Mouse (Mus musculus): Measurements from ENCODE around the gene Teddm1a. TPM values are rescaled to one million over a fixed set of nuclear protein-coding genes. Genes with fewer than 3 reads are reported as not detected.

Teddm1a gene
- polyA plus RNA-seq, 1 experiment from 2014 or later, result not detected

DNA sequence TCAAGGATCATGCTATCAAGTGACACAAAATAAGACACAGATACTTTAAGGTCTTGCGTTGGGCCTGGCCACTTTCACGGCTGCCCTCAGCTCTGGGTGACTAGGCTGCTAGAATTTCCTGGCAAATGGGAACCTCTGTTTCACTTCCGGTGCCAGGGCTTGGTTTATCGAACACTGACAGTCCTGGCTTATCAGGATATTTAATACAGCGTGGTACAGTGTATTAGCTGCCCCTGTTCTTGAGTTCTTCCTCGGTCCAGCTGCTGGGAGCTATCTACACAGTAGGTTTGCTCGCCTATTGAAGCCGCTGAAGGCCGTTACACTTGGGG, 18.4 kb downstream of the Teddm1a start:
- 90% methylated on average over 9 of the region's 9 CpGs for WGBS
- no peak for ATAC-seq (replicated peaks; ENCODE audit: low FRiP score, low TSS enrichment, low read depth)

GRCm38 (mm10) chr1:153910423-153910822, 18.9 kb downstream of the Teddm1a start:
- H3K4me1 ChIP-seq (replicated peaks; ENCODE audit: control insufficient read depth, insufficient read depth, low read length), result no peaks in the 10 kb centered on the region
- no peak overlapping the region for H3K9ac ChIP-seq (ENCODE audit: low read length)
- 81% methylated on average over 5 of the region's 5 CpGs for WGBS
- H3K27ac ChIP-seq (ENCODE audit: low read depth), result no peak overlapping the region
- H3K9me3 ChIP-seq (ENCODE audit: control insufficient read depth, low read length), result no peaks in the 10 kb centered on the region
- H3K36me3 ChIP-seq (ENCODE audit: control insufficient read depth, insufficient read depth, low read length), result peaks cover 48% of the 10 kb centered on the region
- no peak overlapping the region for H3K4me3 ChIP-seq (ENCODE audit: low read depth, low read length)
- ATAC-seq (replicated peaks; ENCODE audit: low FRiP score, low TSS enrichment, low read depth) (no peak), DNase-seq (ENCODE audit: low spot score) (no peak)
- no peak overlapping the region for H3K4me2 ChIP-seq (ENCODE audit: low read length)
- H3K27me3 ChIP-seq (replicated peaks; ENCODE audit: control insufficient read depth, insufficient read depth, low read length), result no peaks in the 10 kb centered on the region

More for the DNA sequence above, 18.4 kb downstream of the Teddm1a start:
- no peaks in the 10 kb centered on the region for H3K27me3 ChIP-seq (replicated peaks; ENCODE audit: control insufficient read depth, insufficient read depth, low read length)
- no peak overlapping the region for H3K4me3 ChIP-seq (ENCODE audit: low read depth, low read length)
- H3K36me3 ChIP-seq (ENCODE audit: control insufficient read depth, insufficient read depth, low read length), result peaks cover 53% of the 10 kb centered on the region
- no peak for DNase-seq (ENCODE audit: low spot score)
- H3K9me3 ChIP-seq (ENCODE audit: control insufficient read depth, low read length), result no peaks in the 10 kb centered on the region
- H3K27ac ChIP-seq (ENCODE audit: low read depth), result no peak overlapping the region
- H3K4me2 ChIP-seq (ENCODE audit: low read length), result no peak overlapping the region
- no peak overlapping the region for H3K9ac ChIP-seq (ENCODE audit: low read length)
- no peaks in the 10 kb centered on the region for H3K4me1 ChIP-seq (replicated peaks; ENCODE audit: control insufficient read depth, insufficient read depth, low read length)

- Histone ChIP-seq H3K4me1 (replicated peaks; ENCODE audit: control insufficient read depth, insufficient read depth, low read length) (no peaks in the 10 kb centered on the region), H3K36me3 (ENCODE audit: control insufficient read depth, insufficient read depth, low read length) (peaks cover 39% of the 10 kb centered on the region), H3K9me3 (ENCODE audit: control insufficient read depth, low read length) (no peaks in the 10 kb centered on the region), H3K27me3 (replicated peaks; ENCODE audit: control insufficient read depth, insufficient read depth, low read length) (no peaks in the 10 kb centered on the region), H3K9ac (ENCODE audit: low read length) (no peak overlapping the region), H3K4me2 (ENCODE audit: low read length) (no peak overlapping the region), H3K4me3 (ENCODE audit: low read depth, low read length) (no peak overlapping the region), H3K27ac (ENCODE audit: low read depth) (no peak overlapping the region)
- no peak for ATAC-seq (replicated peaks; ENCODE audit: low FRiP score, low TSS enrichment, low read depth)
- no peak for DNase-seq (ENCODE audit: low spot score)
- WGBS, result 79% methylated on average over 6 of the region's 6 CpGs
These were observed 19.8 kb downstream of the Teddm1a start for GRCm38 (mm10) chr1:153911276-153911795.

DNA sequence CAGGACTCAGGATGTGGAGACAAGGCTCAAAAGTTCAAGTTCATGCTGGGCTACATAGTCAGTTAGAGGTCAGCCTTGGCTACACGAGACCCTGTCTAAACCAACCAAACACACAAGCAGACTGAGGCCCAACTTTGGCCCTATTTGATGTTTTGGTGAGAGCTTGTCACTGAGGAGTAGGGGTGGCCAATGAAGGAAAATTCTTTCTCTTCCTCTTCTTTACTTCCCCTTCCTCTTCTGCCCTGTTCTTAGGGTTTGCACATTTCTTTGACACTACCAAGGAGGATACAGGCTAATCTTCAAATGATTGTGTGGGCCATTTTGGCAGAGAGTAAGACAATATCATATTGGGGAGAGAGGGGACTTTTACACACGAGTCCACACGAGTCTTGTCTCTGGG, 22.3 kb downstream of the Teddm1a start:
- Histone ChIP-seq H3K4me1 (replicated peaks; ENCODE audit: control insufficient read depth, insufficient read depth, low read length) (no peaks in the 10 kb centered on the region), H3K9ac (ENCODE audit: low read length) (no peak overlapping the region), H3K27me3 (replicated peaks; ENCODE audit: control insufficient read depth, insufficient read depth, low read length) (no peaks in the 10 kb centered on the region), H3K4me3 (ENCODE audit: low read depth, low read length) (no peak overlapping the region), H3K9me3 (ENCODE audit: control insufficient read depth, low read length) (no peaks in the 10 kb centered on the region), H3K27ac (ENCODE audit: low read depth) (no peak overlapping the region), H3K36me3 (ENCODE audit: control insufficient read depth, insufficient read depth, low read length) (peaks cover 14% of the 10 kb centered on the region), H3K4me2 (ENCODE audit: low read length) (no peak overlapping the region)
- ATAC-seq (replicated peaks; ENCODE audit: low FRiP score, low TSS enrichment, low read depth), result no peak
- DNase-seq (ENCODE audit: low spot score), result no peak
- 78% methylated on average over 3 of the region's 3 CpGs for WGBS

DNA sequence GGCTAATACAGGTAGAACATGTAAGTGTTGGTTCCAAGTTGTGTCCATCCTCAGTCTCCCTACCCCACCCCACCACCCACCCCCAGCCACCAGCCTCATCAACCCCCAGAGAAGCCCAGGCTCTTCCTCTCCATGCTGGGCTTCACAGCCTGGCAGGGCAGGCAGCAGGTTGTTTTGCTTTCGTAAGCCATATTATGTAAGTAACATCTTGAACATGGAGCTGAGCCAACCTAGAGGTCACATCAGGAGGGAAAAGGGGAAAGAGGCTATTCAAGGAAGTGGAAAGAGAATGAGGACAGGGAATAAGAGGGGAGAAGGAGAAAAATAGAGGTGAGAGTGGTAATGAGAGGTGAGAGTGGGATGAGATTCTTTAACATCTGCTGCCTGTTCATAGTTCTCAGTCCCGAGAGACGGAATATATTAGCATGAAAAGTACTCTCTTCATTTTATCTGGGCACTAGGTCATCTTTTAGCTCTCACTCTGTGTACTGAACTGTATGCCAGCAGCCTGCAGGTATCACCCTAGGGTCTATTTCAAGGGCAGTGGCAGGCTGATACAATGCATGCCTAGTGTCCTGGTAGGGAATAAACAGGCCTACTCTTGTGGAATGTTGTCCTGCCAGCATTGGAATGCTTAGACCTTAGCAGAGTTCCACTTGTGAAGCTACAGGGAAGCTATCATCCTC, 27.1 kb downstream of the Teddm1a start:
- Histone ChIP-seq H3K4me2 (ENCODE audit: low read length) (no peak overlapping the region), H3K27me3 (replicated peaks; ENCODE audit: control insufficient read depth, insufficient read depth, low read length) (no peaks in the 10 kb centered on the region), H3K9ac (ENCODE audit: low read length) (no peak overlapping the region), H3K27ac (ENCODE audit: low read depth) (no peak overlapping the region), H3K4me1 (replicated peaks; ENCODE audit: control insufficient read depth, insufficient read depth, low read length) (no peaks in the 10 kb centered on the region), H3K9me3 (ENCODE audit: control insufficient read depth, low read length) (no peaks in the 10 kb centered on the region), H3K4me3 (ENCODE audit: low read depth, low read length) (no peak overlapping the region), H3K36me3 (ENCODE audit: control insufficient read depth, insufficient read depth, low read length) (no peaks in the 10 kb centered on the region)
- no peak for ATAC-seq (replicated peaks; ENCODE audit: low FRiP score, low TSS enrichment, low read depth)
- no peak for DNase-seq (ENCODE audit: low spot score)
- WGBS, result 88% methylated on average over 3 of the region's 3 CpGs

- no peak for ATAC-seq (replicated peaks; ENCODE audit: low FRiP score, low TSS enrichment, low read depth)
- H3K9ac ChIP-seq (ENCODE audit: low read length), result no peak overlapping the region
- H3K9me3 ChIP-seq (ENCODE audit: control insufficient read depth, low read length), result no peaks in the 10 kb centered on the region
- no peaks in the 10 kb centered on the region for H3K36me3 ChIP-seq (ENCODE audit: control insufficient read depth, insufficient read depth, low read length)
- no peak overlapping the region for H3K27ac ChIP-seq (ENCODE audit: low read depth)
- WGBS, result 89% methylated on average over 3 of the region's 3 CpGs
- no peak for DNase-seq (ENCODE audit: low spot score)
- H3K27me3 ChIP-seq (replicated peaks; ENCODE audit: control insufficient read depth, insufficient read depth, low read length), result no peaks in the 10 kb centered on the region
- no peaks in the 10 kb centered on the region for H3K4me1 ChIP-seq (replicated peaks; ENCODE audit: control insufficient read depth, insufficient read depth, low read length)
- no peak overlapping the region for H3K4me2 ChIP-seq (ENCODE audit: low read length)
- no peak overlapping the region for H3K4me3 ChIP-seq (ENCODE audit: low read depth, low read length)
These were observed 30.1 kb downstream of the Teddm1a start for GRCm38 (mm10) chr1:153921642-153922041.

- Histone ChIP-seq H3K27me3 (replicated peaks; ENCODE audit: control insufficient read depth, insufficient read depth, low read length) (no peaks in the 10 kb centered on the region), H3K9ac (ENCODE audit: low read length) (no peak overlapping the region), H3K27ac (ENCODE audit: low read depth) (no peak overlapping the region), H3K4me1 (replicated peaks; ENCODE audit: control insufficient read depth, insufficient read depth, low read length) (no peaks in the 10 kb centered on the region), H3K36me3 (ENCODE audit: control insufficient read depth, insufficient read depth, low read length) (no peaks in the 10 kb centered on the region), H3K9me3 (ENCODE audit: control insufficient read depth, low read length) (no peaks in the 10 kb centered on the region), H3K4me3 (ENCODE audit: low read depth, low read length) (no peak overlapping the region), H3K4me2 (ENCODE audit: low read length) (no peak overlapping the region)
- ATAC-seq (replicated peaks; ENCODE audit: low FRiP score, low TSS enrichment, low read depth) (no peak), DNase-seq (ENCODE audit: low spot score) (no peak)
- WGBS, result 41% methylated on average over 5 of the region's 5 CpGs
These were observed 31.1 kb downstream of the Teddm1a start for GRCm38 (mm10) chr1:153922571-153923021.

GRCm38 (mm10) chr1:153924395-153925385, 33.1 kb downstream of the Teddm1a start:
- H3K9ac ChIP-seq (ENCODE audit: low read length), result no peak overlapping the region
- no peaks in the 10 kb centered on the region for H3K4me1 ChIP-seq (replicated peaks; ENCODE audit: control insufficient read depth, insufficient read depth, low read length)
- no peaks in the 10 kb centered on the region for H3K9me3 ChIP-seq (ENCODE audit: control insufficient read depth, low read length)
- H3K27ac ChIP-seq (ENCODE audit: low read depth), result no peak overlapping the region
- H3K36me3 ChIP-seq (ENCODE audit: control insufficient read depth, insufficient read depth, low read length), result no peaks in the 10 kb centered on the region
- no peaks in the 10 kb centered on the region for H3K27me3 ChIP-seq (replicated peaks; ENCODE audit: control insufficient read depth, insufficient read depth, low read length)
- no peak overlapping the region for H3K4me3 ChIP-seq (ENCODE audit: low read depth, low read length)
- no peak for DNase-seq (ENCODE audit: low spot score)
- ATAC-seq (replicated peaks; ENCODE audit: low FRiP score, low TSS enrichment, low read depth), result no peak
- no peak overlapping the region for H3K4me2 ChIP-seq (ENCODE audit: low read length)
- WGBS, result 75% methylated on average over 6 of the region's 6 CpGs
